Mouse (Mus musculus) kidney, adult 2 months (tissue): ENCODE measurements around the gene Neb.

ENCODE experiments used
- CTCF ChIP-seq: fragments of 200-500 bp; conservative IDR thresholded peaks from 2 replicates; pipeline ENCODE4 v1.5.1; 2011; ENCODE audit warnings: low read depth, mild to moderate bottlenecking, control low read depth, low read length, moderate library complexity, mixed read lengths; ENCODE audit not compliant: insufficient read depth, insufficient read length
- POLR2A ChIP-seq: fragments of 200-500 bp; IDR thresholded peaks from one replicate; pipeline ENCODE4 v1.6.1; 2011; ENCODE audit warnings: low read depth, low read length, control low read depth

GRCm38 (mm10) chr2:52422871-52423610 is 44.8 kb upstream of the Neb start:
- TF ChIP-seq CTCF: no peak
- TF ChIP-seq POLR2A: no peak
